Mouse (Mus musculus): ENCODE measurements at regions not wholly inside any gene's neighbourhood (a gene's known extent, or its start where the extent isn't known, plus 50 kb on each side); places are given as distances from the start of the nearest gene placed in this dataset.
A peak's percentile ranks its signal among the peaks of the same experiment; 100 is the strongest.

DNA sequence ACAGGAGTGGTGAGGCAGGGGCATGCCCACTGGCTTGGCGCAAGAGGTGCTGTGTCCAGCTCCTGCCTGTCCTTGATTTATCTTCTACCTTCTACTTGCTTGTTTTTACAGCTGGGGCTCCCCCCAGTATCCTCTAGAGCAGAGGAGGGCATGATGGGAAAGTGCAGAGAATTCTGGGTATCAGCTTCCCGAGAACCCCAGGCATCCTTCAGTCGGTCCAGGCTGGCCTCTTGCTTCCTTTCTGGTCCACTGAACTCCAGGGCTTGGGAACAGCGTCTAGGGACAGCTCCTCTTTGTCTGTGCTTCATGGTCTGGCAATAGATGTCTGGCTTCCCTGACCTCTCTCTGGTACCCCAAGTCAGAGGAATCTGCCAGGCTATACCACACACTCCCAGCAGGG is 247.9 kb downstream of the Tle3 start:
- Histone ChIP-seq H3K27ac (ENCODE audit: low read length) (no peak overlapping the region), H3K9ac (replicated peaks; ENCODE audit: low read length) (no peak overlapping the region)
- peak; percentile 44; the same call in 1 of the 2 replicates for ATAC-seq (ENCODE audit: low FRiP score, low TSS enrichment)

DNA sequence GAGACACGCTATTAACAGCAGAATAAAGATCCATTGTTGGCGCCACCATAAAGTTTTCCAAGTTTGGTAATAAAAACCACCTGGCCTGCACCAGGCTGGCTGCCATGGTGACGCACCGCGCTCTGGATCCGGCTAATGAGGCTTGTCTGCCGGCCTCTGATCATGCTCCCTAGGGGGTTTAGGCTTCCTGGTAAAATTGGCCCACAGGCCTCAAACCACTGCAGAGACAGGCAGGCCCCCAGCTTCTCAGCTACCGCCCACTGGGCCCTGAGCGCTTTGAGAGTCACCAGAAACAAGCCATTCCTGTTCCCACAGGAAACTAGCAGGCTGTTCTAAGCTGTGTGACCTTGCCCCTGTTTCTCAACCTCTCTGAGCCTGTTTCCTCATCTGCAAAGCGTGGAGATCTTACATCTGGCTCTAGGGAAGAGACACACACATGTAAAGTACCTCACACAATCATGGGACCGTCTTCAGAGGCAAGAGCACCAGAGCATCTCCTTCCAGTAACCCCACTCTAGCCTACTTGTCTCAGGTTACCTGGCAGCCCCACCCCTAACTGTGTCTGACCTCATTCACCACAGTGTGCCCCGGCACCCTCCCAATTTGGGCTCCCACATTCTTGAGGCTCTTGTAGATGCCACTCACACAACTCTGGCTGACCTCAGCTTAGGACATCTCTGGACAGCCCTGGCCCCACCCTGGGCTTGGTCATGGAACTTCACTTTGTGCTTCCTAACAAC is 246.5 kb downstream of the Tle3 start:
- Histone ChIP-seq H3K36me3 (ENCODE audit: insufficient read depth, low read length) (no peaks in the 10 kb centered on the region), H3K27ac (ENCODE audit: low read length) (peak overlapping the region; percentile 4), H3K9ac (replicated peaks; ENCODE audit: low read length) (no peak overlapping the region), H3K4me1 (ENCODE audit: insufficient read depth, low read length) (peaks cover 19% of the 10 kb centered on the region), H3K9me3 (ENCODE audit: low read length) (no peaks in the 10 kb centered on the region), H3K4me2 (replicated peaks; ENCODE audit: low read depth, low read length) (no peak overlapping the region), H3K27me3 (ENCODE audit: insufficient read depth, low read length) (no peaks in the 10 kb centered on the region), H3K4me3 (ENCODE audit: low read length) (no peak overlapping the region)
- ATAC-seq (ENCODE audit: low FRiP score, low TSS enrichment), result peak; percentile 75
- 12% methylated on average over 12 of the region's 12 CpGs for WGBS

More for the DNA sequence above, 247.9 kb downstream of the Tle3 start:
- H3K4me1 ChIP-seq (ENCODE audit: insufficient read depth, low read length), result peaks cover 19% of the 10 kb centered on the region
- H3K4me3 ChIP-seq (ENCODE audit: low read length), result no peak overlapping the region
- H3K4me2 ChIP-seq (replicated peaks; ENCODE audit: low read depth, low read length), result no peak overlapping the region
- no peaks in the 10 kb centered on the region for H3K9me3 ChIP-seq (ENCODE audit: low read length)
- 21% methylated on average over 4 of the region's 4 CpGs for WGBS
- H3K27me3 ChIP-seq (ENCODE audit: insufficient read depth, low read length), result no peaks in the 10 kb centered on the region
- H3K36me3 ChIP-seq (ENCODE audit: insufficient read depth, low read length), result no peaks in the 10 kb centered on the region

DNA sequence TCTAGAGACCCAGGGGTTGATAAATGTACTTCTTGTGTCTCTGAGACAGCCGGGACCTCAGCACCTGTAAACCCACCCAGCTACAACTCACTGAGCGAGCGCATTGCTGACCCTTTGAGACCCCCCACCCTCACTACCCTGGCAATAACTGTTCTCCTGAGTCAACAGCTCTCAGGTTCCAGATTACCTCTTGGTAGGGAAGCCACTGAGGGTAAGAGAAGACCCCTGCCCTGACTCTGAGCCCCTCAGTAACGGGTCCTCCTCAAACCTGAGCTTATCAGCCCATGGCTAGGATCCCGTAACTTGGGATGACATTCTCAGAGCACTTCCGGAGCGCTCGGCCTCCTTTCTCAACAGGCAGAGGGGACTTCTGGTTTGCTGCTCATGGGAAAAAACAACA is 245.8 kb downstream of the Tle3 start:
- Histone ChIP-seq H3K4me2 (replicated peaks; ENCODE audit: low read depth, low read length) (no peak overlapping the region), H3K36me3 (ENCODE audit: insufficient read depth, low read length) (no peaks in the 10 kb centered on the region), H3K9me3 (ENCODE audit: low read length) (no peaks in the 10 kb centered on the region; the same call in 1 of the 2 replicates), H3K27ac (ENCODE audit: low read length) (no peak overlapping the region), H3K4me1 (ENCODE audit: insufficient read depth, low read length) (peaks cover 19% of the 10 kb centered on the region), H3K4me3 (ENCODE audit: low read length) (no peak overlapping the region), H3K9ac (replicated peaks; ENCODE audit: low read length) (no peak overlapping the region), H3K27me3 (ENCODE audit: insufficient read depth, low read length) (no peaks in the 10 kb centered on the region)
- WGBS, result 34% methylated on average over 8 of the region's 8 CpGs
- ATAC-seq (ENCODE audit: low FRiP score, low TSS enrichment), result no peak

DNA sequence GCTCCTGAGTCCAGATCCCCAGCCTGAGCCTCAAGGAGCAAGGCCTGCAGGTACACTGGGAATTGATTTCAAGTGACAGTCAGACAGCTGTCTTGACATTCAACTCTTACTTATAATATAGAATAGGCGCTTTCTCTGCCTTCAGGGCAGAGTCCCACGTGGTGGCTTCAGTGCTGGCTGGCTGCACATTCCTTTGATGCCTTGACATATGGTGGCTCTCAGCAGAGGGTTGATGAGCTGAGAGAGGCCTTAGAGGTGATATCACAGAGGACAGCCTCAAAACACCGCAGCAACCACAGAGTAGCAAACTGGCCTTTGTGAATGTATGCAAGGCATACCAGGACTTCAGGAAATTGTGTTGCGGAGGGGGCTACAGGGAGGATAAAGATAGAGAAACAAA is 243.4 kb downstream of the Tle3 start:
- Histone ChIP-seq H3K27me3 (ENCODE audit: insufficient read depth, low read length) (0 out of 2 replicates have a peak, but pooled peaks cover 3% of the 10 kb centered on the region), H3K4me1 (ENCODE audit: insufficient read depth, low read length) (peaks cover 19% of the 10 kb centered on the region), H3K27ac (ENCODE audit: low read length) (no peak overlapping the region), H3K4me2 (replicated peaks; ENCODE audit: low read depth, low read length) (no peak overlapping the region), H3K4me3 (ENCODE audit: low read length) (no peak overlapping the region), H3K9ac (replicated peaks; ENCODE audit: low read length) (no peak overlapping the region), H3K9me3 (ENCODE audit: low read length) (no peaks in the 10 kb centered on the region; the same call in 1 of the 2 replicates), H3K36me3 (ENCODE audit: insufficient read depth, low read length) (no peaks in the 10 kb centered on the region)
- no peak for ATAC-seq (ENCODE audit: low FRiP score, low TSS enrichment)
- 52% methylated on average over 4 of the region's 4 CpGs for WGBS

DNA sequence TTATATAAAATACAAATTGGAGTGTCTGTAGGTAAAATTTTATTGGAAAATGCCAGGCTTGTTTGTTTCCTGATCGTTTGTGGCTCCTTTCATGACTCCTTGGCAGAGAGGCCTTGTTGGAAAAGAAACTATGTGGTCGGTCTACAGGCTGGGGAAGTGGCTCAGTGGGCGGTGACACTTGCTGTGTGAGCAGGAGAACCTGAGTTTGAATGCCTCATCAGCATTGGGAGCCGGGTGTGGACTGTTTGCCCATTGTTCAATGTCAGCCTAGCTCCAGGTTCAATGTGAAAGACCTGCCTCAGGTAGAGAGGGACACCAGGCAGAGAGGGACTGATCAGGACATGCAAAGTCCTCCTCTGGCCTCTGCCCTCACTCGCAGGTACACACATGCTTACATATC is 235.4 kb downstream of the Tle3 start:
- H3K9me3 ChIP-seq (ENCODE audit: low read length), result no peaks in the 10 kb centered on the region
- no peak overlapping the region for H3K27ac ChIP-seq (ENCODE audit: low read length)
- 85% methylated on average over 5 of the region's 5 CpGs for WGBS
- no peak overlapping the region for H3K9ac ChIP-seq (replicated peaks; ENCODE audit: low read length)
- no peak for ATAC-seq (ENCODE audit: low FRiP score, low TSS enrichment)
- H3K4me1 ChIP-seq (ENCODE audit: insufficient read depth, low read length), result no peaks in the 10 kb centered on the region
- H3K27me3 ChIP-seq (ENCODE audit: insufficient read depth, low read length), result 0 out of 2 replicates have a peak, but pooled peaks cover 3% of the 10 kb centered on the region
- H3K36me3 ChIP-seq (ENCODE audit: insufficient read depth, low read length), result no peaks in the 10 kb centered on the region
- H3K4me2 ChIP-seq (replicated peaks; ENCODE audit: low read depth, low read length), result no peak overlapping the region
- no peak overlapping the region for H3K4me3 ChIP-seq (ENCODE audit: low read length)

DNA sequence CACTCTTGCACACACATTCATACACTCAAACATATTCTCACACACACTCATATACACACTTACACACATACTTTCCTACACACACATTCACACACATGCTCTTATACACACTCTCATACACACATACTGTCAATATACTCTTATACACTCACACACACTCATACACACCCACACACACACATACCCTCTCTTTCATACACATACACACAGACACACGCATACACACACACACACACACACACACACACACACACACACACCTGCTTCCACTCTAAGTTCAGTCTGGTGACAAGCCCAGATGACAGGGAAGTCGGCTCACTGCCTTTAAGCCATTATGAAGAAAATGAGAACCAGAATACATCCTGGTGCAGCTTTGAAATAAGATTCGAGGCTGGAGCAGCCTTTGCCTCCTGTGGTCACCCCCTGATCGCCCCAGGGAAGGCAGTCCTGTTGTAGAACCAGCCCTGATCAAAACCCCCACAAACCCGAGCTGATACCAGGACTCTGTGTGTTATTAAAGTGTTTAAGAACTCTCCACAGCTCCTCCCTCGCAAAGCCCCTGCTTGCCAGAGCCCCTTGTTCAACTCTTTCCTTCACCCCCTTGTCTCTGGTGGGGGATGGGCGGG is 230.3 kb downstream of the Tle3 start:
- 55% methylated on average over 7 of the region's 7 CpGs for WGBS
- Histone ChIP-seq H3K36me3 (ENCODE audit: insufficient read depth, low read length) (no peaks in the 10 kb centered on the region), H3K4me1 (ENCODE audit: insufficient read depth, low read length) (no peaks in the 10 kb centered on the region), H3K9me3 (ENCODE audit: low read length) (no peaks in the 10 kb centered on the region), H3K9ac (replicated peaks; ENCODE audit: low read length) (no peak overlapping the region), H3K4me2 (replicated peaks; ENCODE audit: low read depth, low read length) (no peak overlapping the region), H3K27ac (ENCODE audit: low read length) (no peak overlapping the region), H3K4me3 (ENCODE audit: low read length) (no peak overlapping the region), H3K27me3 (ENCODE audit: insufficient read depth, low read length) (no peaks in the 10 kb centered on the region; the same call in 1 of the 2 replicates)
- ATAC-seq (ENCODE audit: low FRiP score, low TSS enrichment), result no peak

DNA sequence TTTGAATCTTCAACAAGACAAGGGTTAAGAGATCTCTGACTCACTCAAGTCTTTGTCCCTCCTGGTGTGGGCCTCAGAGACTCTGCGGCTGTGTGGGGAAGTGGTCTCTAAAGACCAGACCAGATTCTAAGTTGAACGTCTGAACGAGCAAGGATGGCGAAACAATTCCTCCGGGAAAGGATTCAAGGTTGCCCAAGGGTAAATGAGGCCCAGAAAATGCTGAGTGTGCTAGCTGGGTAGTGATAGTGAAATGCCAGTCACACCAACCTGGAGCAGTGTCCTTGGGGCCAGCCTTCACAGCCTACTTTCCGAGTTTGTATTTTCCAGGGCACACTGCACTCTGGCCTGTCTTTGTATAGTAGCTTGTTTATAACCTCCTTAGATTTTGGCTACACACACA is 229.7 kb downstream of the Tle3 start:
- H3K27ac ChIP-seq (ENCODE audit: low read length), result no peak overlapping the region
- WGBS, result 83% methylated on average over 6 of the region's 6 CpGs
- peaks cover 4% of the 10 kb centered on the region for H3K4me1 ChIP-seq (ENCODE audit: insufficient read depth, low read length)
- no peaks in the 10 kb centered on the region; the same call in 1 of the 2 replicates for H3K27me3 ChIP-seq (ENCODE audit: insufficient read depth, low read length)
- no peak overlapping the region for H3K9ac ChIP-seq (replicated peaks; ENCODE audit: low read length)
- no peak overlapping the region for H3K4me2 ChIP-seq (replicated peaks; ENCODE audit: low read depth, low read length)
- no peaks in the 10 kb centered on the region for H3K9me3 ChIP-seq (ENCODE audit: low read length)
- ATAC-seq (ENCODE audit: low FRiP score, low TSS enrichment), result no peak
- H3K4me3 ChIP-seq (ENCODE audit: low read length), result no peak overlapping the region
- no peaks in the 10 kb centered on the region for H3K36me3 ChIP-seq (ENCODE audit: insufficient read depth, low read length)

DNA sequence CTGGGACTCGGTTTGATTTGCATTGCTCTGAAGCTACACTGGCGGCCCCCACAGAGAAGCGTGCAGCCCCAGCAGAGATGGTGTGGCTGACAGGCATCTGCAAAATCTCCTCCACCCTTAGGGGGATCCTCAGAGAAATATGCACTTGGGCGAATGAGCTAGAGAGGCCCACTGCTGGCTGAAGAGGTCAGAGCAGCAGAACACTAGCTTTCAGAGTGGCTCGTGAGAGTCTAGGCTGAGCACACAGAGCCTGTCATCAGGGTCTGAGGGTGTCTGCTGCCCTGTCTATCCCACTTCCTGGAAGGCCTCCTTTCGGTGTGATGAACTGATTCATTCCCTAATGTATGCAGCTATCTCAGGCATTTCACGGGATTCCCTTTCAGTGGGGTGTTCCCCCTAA is 225.1 kb downstream of the Tle3 start:
- Histone ChIP-seq H3K9me3 (ENCODE audit: low read length) (no peaks in the 10 kb centered on the region), H3K27me3 (ENCODE audit: insufficient read depth, low read length) (peaks cover 3% of the 10 kb centered on the region; the same call in 1 of the 2 replicates), H3K4me2 (replicated peaks; ENCODE audit: low read depth, low read length) (no peak overlapping the region), H3K4me3 (ENCODE audit: low read length) (no peak overlapping the region), H3K36me3 (ENCODE audit: insufficient read depth, low read length) (no peaks in the 10 kb centered on the region), H3K4me1 (ENCODE audit: insufficient read depth, low read length) (peaks cover 9% of the 10 kb centered on the region), H3K27ac (ENCODE audit: low read length) (no peak overlapping the region), H3K9ac (replicated peaks; ENCODE audit: low read length) (no peak overlapping the region)
- ATAC-seq (ENCODE audit: low FRiP score, low TSS enrichment), result no peak
- 26% methylated on average over 7 of the region's 7 CpGs for WGBS

DNA sequence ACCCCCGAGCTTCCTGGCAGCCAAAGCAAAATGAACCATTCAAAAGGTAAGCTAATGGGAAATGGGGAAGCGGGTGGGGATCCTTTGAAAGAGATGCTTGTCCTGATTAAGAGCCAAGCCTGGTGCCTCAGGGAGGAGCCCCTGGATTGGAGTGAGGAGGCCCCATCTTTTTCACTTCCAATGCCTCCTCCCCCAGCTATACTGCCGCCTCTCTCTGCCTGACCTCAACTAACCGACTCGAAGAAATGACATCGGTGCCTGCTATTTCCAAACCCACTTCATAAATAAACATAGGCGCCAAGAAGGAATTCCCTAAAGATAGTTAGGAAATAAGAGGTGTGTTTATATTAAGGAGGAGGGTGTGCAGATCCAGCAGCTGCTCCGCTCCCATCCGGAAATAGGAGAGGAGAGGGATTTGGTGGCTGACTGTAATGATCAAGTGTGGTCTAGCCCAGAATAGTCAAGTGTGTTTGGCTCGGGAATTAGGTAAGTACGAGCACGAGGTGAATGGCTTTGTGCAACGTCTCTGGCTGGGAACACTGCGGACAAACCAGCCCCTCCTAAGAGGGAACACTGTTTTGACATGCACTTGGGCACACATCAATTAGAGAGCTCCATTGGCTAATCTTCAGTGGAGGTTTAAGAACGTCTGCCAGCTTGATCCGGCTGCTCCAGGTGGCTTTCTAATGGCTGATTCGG is 224.4 kb downstream of the Tle3 start:
- Histone ChIP-seq H3K4me1 (ENCODE audit: insufficient read depth, low read length) (peaks cover 9% of the 10 kb centered on the region), H3K4me2 (replicated peaks; ENCODE audit: low read depth, low read length) (no peak overlapping the region), H3K27ac (ENCODE audit: low read length) (no peak overlapping the region), H3K36me3 (ENCODE audit: insufficient read depth, low read length) (no peaks in the 10 kb centered on the region), H3K4me3 (ENCODE audit: low read length) (no peak overlapping the region), H3K9ac (replicated peaks; ENCODE audit: low read length) (no peak overlapping the region), H3K27me3 (ENCODE audit: insufficient read depth, low read length) (peaks cover 3% of the 10 kb centered on the region; the same call in 1 of the 2 replicates), H3K9me3 (ENCODE audit: low read length) (no peaks in the 10 kb centered on the region)
- no peak for ATAC-seq (ENCODE audit: low FRiP score, low TSS enrichment)
- 34% methylated on average over 17 of the region's 17 CpGs for WGBS
